Mouse (Mus musculus) heart, postnatal 0 days (tissue): ENCODE results near the gene Mllt6.

Experiments
- CTCF ChIP-seq: IDR thresholded peaks from 2 replicates; pipeline ENCODE4 v1.5.1; 2016; ENCODE audit warnings: antibody characterized with exemption, control low read depth, low read depth
- EP300 ChIP-seq: IDR thresholded peaks from 2 replicates; pipeline ENCODE4 v1.6.1; 2016; ENCODE audit warnings: antibody characterized with exemption, low read depth

- no peak for TF ChIP-seq CTCF
- TF ChIP-seq EP300: no peak
Observed at GRCm38 (mm10) chr11:97661648-97662133, 1.5 kb upstream of the Mllt6 start.
